Mouse (Mus musculus): ENCODE data around the gene Reln.

GRCm38 (mm10) chr5:22347732-22348131 is 3.2 kb upstream of the Reln start:
- TF ChIP-seq CTCF (IDR thresholded peaks at IDR 0.05; ENCODE audit: borderline replicate concordance, insufficient read depth, low read depth, low read length) (no peak), POLR2A (IDR thresholded peaks at IDR 0.05; ENCODE audit: borderline replicate concordance, insufficient read depth, low read length) (no peak)

All from cerebellum, adult 2 months (tissue).